Mouse (Mus musculus) spleen, adult 2 months (tissue): ENCODE measurements around the gene Gm20458. TPM values are rescaled to one million over a fixed set of nuclear protein-coding genes. Genes with fewer than 3 reads are reported as not detected.

Experiments
- DNase-seq, 2 experiments: peaks; one replicate each; pipeline versions ENCODE4 v3.0.0 to v3.0.0-alpha.2; 2012 to 2021; ENCODE audit warnings: low spot score in 2 of 2, low read depth in 1 of 2
- H3K27ac ChIP-seq: fragments of 200-500 bp; 2 replicates; pipeline ENCODE4 v1.5.1; 2012; ENCODE audit warnings: low read length, inconsistent platforms; ENCODE audit not compliant: insufficient read depth
- H3K27me3 ChIP-seq: fragments of 200-500 bp; 2 replicates; pipeline ENCODE4 v1.6.1; 2012; ENCODE audit warnings: mild to moderate bottlenecking, moderate library complexity, low read length, inconsistent platforms; ENCODE audit not compliant: control insufficient read depth, insufficient read depth
- H3K36me3 ChIP-seq: fragments of 200-500 bp; 2 replicates; pipeline ENCODE4 v1.6.1; 2012; ENCODE audit warnings: mild to moderate bottlenecking, low read length, inconsistent platforms; ENCODE audit not compliant: control insufficient read depth, insufficient read depth
- H3K4me1 ChIP-seq: fragments of 200-500 bp; 2 replicates; pipeline ENCODE4 v1.6.1; 2011; ENCODE audit warnings: inconsistent platforms; ENCODE audit not compliant: control insufficient read depth, insufficient read depth, insufficient read length
- H3K4me3 ChIP-seq: fragments of 200-500 bp; 2 replicates; pipeline ENCODE4 v1.5.1; 2011; ENCODE audit warnings: mild to moderate bottlenecking, inconsistent platforms; ENCODE audit not compliant: insufficient read depth, insufficient read length; ENCODE audit errors: extremely low read depth
- CTCF ChIP-seq: fragments of 200-500 bp; IDR thresholded peaks from 2 replicates; pipeline ENCODE4 v1.5.1; 2011; ENCODE audit warnings: mild to moderate bottlenecking, inconsistent platforms; ENCODE audit not compliant: insufficient read depth, insufficient read length, insufficient replicate concordance; ENCODE audit errors: extremely low read depth
- POLR2A ChIP-seq: fragments of 200-500 bp; IDR thresholded peaks from 2 replicates; pipeline ENCODE4 v1.6.1; 2011; ENCODE audit warnings: low read depth, low read length, inconsistent platforms
- WGBS: fragments of 180-500 bp; shearing (Covaris S2); methylation state at CpG from one replicate; pipeline ENCODE4 v1.1.7; 2018; 5-methylcytosine and 5-hydroxymethylcytosine counted together
- polyA plus RNA-seq: library from polyadenylated mRNA; depleted of rRNA; stranded (reverse); fragments of >200 nt; gene quantifications from 2 replicates; pipeline ENCODE4 v1.2.3, GENCODE M21; 2012

Gm20458 gene
- polyA plus RNA-seq, 1 experiment = 17.2 TPM

DNA sequence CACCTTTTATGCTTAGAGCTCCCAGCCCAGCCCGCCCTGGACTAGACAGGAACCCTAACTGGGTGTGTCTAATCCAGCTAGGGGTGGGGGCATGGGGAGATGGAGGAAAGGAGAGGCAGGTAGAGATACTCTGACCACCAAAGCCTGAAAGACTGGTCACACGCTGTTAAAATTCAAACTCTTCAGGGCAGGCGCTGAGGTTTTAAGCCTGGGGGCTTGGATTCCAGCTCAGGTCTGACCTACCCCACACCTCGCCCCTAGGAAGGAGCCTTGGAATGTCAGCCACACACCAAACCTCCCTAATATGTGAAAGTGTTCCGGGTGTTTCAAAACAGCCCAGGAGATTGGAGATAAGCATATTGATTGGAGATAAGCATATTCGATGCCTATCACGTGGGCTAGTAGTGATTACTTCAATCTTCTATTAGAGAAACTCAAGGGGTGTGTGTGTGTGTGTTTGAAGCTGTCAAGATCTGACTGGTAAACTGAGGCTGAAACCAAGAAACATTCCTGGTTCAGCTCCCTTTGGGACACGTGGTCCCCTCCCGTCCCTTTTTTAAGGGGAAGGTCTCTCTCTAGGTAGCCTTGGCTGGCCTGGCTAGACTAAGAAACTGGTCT is 27.4 kb upstream of the Gm20458 start:
- H3K4me3 ChIP-seq = no peak overlapping the region
- peaks cover 13% of the 10 kb centered on the region for H3K36me3 ChIP-seq
- no peak overlapping the region for H3K27ac ChIP-seq
- peaks cover 31% of the 10 kb centered on the region; the same call in 1 of the 2 replicates for H3K4me1 ChIP-seq
- DNase-seq = no peak
- no peak for TF ChIP-seq POLR2A
- no peak for TF ChIP-seq CTCF
- H3K27me3 ChIP-seq = no peaks in the 10 kb centered on the region
- WGBS = 87% methylated on average over 9 of the region's 9 CpGs

DNA sequence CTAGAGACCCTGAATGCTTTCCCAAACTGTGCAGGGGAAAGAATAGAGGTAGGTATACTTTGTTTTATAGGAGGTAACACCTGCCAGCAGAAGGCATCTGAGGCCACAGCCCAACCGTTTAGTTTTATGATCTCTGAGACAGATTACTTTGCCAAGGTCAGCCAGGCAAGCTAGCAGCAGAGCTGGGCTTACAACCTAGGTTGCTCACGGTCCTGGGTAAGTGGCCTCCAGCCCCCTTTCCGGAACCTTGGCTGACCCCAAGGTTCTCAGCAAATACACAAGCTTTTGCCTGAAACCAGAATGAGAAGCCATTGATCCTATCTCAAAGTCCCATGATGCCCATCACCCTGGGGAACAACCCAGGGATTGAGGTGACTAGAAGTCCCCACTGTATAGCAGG is 26.1 kb upstream of the Gm20458 start:
- Histone ChIP-seq H3K27me3 (no peaks in the 10 kb centered on the region), H3K27ac (0 out of 2 replicates have a peak overlapping the region, but pooled peaks have one; percentile 4), H3K36me3 (peaks cover 2% of the 10 kb centered on the region), H3K4me3 (no peak overlapping the region), H3K4me1 (peaks cover 35% of the 10 kb centered on the region; the same call in 1 of the 2 replicates)
- DNase-seq = no peak
- WGBS = 86% methylated on average over 3 of the region's 3 CpGs
- TF ChIP-seq POLR2A (no peak), CTCF (no peak)

DNA sequence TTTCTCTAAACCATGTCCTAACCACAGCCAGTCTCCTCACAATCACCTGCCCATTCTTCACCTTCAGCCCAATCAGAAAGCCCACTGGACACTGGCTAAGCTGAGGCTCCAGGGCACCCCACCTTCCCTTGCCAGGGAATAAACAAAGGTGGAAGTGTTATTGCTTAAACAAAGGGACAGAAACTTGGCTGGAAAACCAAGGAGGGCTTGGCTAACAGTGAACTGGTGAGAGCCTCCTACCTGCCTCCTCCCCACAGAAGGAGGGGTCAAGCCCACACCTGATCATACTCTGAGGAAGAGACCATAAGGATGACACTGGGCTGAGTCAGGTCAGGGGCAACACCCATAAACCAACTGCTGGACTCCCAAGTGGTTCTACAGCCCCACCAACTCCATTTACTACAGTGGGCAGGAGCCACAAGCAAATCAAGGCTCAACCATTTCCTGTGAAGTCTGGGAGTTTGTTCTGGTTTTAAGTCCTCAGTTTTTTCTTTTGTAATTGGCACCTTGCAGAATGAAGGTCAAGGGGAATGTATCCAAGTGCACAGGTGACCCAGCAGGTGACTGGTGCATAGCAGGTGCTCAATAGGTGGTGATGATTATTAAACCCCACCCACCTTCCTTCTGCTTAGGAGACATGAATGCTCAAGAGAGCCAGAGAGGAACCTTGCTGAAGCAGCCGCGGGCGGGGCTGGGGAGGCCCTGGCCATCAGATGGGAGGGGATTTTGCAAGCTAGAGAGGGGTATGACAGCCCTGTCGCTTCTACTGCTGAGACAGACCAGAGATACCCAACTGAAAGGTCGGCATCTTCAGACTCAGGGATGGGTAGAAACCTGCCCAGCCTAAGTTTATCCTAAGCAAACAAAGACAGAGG is 25.3 kb upstream of the Gm20458 start:
- TF ChIP-seq CTCF (no peak), POLR2A (no peak)
- DNase-seq = no peak
- peaks cover 43% of the 10 kb centered on the region; the same call in 1 of the 2 replicates for H3K4me1 ChIP-seq
- no peaks in the 10 kb centered on the region for H3K27me3 ChIP-seq
- WGBS = 15% methylated on average over 5 of the region's 5 CpGs
- peak overlapping the region; percentile 37 for H3K27ac ChIP-seq
- peaks cover 1% of the 10 kb centered on the region for H3K36me3 ChIP-seq
- H3K4me3 ChIP-seq = no peak overlapping the region

DNA sequence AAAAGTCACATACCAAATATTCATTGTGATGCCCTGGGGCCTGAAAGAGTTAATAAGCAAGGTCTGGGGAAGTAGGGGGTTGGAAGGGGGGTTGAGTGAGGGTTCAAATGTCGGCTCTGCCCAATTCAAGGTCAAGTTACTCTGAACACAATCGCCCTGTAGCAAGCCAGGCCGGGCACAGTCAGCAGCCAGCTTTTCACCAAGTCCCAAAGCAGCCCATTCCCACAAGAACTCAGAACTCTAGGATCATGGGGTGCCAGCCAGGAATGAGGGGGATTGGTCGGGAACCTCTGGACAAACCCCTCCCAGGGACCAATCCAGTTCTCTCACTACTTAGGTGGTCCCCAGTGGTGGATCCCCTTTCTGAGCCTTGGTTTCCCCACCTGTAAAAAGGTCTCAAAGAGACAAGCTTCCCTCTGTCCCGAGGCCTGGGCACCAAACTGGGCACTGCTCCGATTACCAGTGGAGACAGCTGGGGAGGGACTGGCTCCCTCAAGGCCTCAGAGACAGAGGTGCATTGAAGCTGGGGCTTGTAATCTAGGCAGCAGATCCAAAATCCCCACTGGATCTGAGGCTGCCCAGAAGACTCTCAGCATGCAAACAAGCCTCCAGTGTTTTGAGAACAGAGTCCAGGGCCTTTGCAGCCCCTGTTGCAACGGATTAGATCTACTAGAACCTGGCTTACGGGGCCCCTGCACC is 24.4 kb upstream of the Gm20458 start:
- TF ChIP-seq CTCF (no peak), POLR2A (no peak)
- Histone ChIP-seq H3K36me3 (no peaks in the 10 kb centered on the region), H3K27ac (peak overlapping the region; percentile 12; the same call in 1 of the 2 replicates), H3K27me3 (no peaks in the 10 kb centered on the region), H3K4me1 (peaks cover 43% of the 10 kb centered on the region; the same call in 1 of the 2 replicates), H3K4me3 (no peak overlapping the region)
- DNase-seq = no peak
- WGBS = 56% methylated on average over 8 of the region's 8 CpGs

DNA sequence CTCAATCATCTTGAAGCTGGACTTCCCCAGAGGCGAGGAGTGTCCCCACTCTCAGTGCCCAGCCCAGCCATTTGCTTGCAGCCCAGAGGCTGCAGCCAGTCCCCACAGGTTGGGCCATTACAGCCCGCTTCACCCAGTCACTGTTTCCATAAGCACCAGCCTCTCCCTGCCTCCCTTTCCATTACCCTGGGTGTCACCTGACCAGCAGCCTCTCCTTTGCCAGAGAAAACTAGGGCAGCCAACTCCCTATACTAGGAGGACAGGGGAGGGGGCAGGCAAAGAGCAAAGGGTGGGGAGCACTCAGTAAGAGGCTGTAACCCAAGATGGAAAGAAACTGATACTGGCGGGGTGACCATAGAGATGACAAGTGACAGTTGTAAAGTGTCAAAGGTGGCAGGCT is 23.8 kb upstream of the Gm20458 start:
- 76% methylated on average over 3 of the region's 3 CpGs for WGBS
- TF ChIP-seq CTCF = no peak
- TF ChIP-seq POLR2A = no peak
- no peak for DNase-seq
- Histone ChIP-seq H3K36me3 (no peaks in the 10 kb centered on the region), H3K4me3 (no peak overlapping the region), H3K27ac (no peak overlapping the region), H3K27me3 (no peaks in the 10 kb centered on the region), H3K4me1 (peaks cover 43% of the 10 kb centered on the region; the same call in 1 of the 2 replicates)

DNA sequence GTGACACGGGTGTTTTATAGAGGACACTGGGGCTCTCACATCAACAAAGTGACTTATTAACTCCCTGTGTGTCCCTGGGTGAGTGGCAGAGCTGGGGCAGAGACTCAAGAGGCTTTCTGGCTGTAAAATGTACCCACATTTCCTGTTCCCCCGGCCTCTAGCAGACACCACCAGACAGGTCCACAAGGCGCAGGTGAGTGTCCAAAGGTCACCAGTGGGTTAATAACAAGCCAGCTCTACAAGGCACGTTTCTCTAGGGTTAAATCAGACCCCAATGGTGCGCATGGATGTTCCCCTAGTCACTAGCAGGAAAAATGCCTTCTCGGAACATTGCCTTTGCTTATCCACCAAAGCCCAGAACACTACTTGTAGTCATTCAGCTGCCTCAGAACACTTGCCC is 23.1 kb upstream of the Gm20458 start:
- H3K27me3 ChIP-seq = no peaks in the 10 kb centered on the region
- no peak overlapping the region for H3K4me3 ChIP-seq
- no peak overlapping the region for H3K27ac ChIP-seq

More for the DNA sequence above, 23.1 kb upstream of the Gm20458 start:
- Histone ChIP-seq H3K36me3 (no peaks in the 10 kb centered on the region), H3K4me1 (peaks cover 43% of the 10 kb centered on the region; the same call in 1 of the 2 replicates)
- TF ChIP-seq CTCF = no peak
- TF ChIP-seq POLR2A = no peak
- DNase-seq = no peak
- WGBS = 59% methylated on average over 6 of the region's 6 CpGs
